Mouse (Mus musculus) MN1 (cell line): ENCODE data around the gene Hoxb6.

Source experiments
- DNase-seq: peaks from one replicate; pipeline ENCODE4 v3.0.0-alpha.2; 2016; ENCODE audit warnings: low spot score

Gene Hoxb6

DNA sequence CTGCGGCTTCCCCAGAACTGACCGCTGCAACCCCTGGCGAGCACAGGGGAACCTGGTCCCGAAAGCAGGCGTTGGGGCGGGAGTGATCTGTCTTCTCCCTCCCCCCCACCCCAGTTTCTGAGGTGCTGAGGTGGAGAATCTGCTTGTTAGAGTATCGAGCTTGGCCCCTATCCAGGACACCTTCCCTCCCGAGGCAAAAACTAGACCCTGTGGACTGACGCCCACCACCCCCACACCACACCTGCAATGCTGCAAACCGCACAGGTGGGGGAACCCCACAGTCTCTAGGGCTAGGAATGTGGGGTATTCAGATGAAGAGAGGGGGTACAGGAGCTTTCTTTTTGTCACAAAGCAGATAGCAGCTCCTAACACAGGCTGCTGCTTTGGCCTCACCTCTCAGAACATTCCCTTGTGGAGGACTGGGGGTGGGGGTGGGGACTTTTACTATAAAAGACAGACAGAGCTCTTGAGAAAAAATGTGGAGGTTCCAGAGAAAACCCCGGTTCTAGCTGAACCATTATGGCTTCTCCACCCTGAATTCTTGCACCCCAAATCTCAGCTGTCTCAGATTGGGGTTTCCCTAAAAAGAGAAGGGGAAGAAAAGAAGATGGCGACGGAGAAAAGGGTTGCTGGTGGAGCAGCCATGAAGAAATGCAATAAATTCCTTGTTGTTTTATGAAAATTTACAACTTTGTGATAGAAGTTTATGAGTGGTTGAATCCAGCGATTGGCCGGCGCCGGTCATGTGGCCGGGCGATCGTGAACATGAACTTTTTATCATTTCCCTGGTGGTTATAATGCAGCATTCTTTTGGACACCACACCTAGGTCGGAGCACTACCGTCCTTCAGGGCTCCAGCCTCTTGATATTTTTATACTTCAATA, at the start of gene Hoxb6:
Hoxb6 (plus strand) TSS at position 796 of the 884 bp plus-strand sequence.
- DNase-seq, result no peak

DNA sequence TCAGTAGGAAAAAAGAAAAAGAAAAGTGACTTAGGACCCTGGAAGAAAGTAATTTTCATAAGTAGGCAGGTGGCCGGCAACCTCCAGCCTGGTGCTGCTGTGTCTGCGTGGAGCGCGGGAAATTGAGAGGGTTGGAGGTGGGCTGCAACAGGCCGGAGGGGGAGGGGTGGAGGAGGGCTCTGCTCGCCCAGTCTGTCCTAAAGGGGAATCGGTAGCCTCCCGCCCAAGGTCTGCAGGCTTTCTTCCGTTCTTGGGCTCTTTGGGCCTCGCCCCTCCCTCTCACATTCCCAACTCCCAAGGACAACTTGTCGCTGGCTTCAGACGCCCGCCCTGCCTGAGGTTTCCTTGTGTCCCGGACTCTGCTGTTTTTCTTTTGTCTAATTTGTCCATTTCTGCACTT, 41.4 kb upstream of the Hoxb6 start:
- DNase-seq, result no peak

DNA sequence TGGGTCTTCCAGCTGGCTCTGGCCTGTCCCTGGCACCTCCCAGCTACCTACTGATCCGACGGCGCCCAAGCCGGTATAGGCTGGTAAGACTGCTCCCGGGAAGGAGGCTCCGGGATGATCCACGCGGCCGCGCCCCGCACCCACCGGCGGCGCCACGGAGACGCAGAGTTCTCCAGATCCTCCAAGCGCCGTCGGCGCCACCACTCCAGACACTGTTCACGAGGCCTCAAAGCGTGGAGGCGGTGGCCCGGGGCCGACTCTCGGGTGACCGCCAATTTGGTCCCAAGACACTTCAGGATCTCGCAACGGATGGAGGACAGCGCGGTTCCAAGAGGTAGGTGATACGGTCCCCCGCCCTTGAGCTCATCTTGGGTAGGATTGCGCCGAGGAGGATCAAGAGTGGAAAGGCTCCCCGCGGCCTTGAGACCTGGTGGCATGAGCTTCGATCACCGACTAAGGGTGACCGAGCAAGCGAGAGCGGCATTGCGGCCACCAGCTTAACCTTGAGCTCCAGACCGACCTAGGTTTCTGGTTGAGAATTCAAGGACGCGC, 40.7 kb upstream of the Hoxb6 start:
- DNase-seq, result no peak

DNA sequence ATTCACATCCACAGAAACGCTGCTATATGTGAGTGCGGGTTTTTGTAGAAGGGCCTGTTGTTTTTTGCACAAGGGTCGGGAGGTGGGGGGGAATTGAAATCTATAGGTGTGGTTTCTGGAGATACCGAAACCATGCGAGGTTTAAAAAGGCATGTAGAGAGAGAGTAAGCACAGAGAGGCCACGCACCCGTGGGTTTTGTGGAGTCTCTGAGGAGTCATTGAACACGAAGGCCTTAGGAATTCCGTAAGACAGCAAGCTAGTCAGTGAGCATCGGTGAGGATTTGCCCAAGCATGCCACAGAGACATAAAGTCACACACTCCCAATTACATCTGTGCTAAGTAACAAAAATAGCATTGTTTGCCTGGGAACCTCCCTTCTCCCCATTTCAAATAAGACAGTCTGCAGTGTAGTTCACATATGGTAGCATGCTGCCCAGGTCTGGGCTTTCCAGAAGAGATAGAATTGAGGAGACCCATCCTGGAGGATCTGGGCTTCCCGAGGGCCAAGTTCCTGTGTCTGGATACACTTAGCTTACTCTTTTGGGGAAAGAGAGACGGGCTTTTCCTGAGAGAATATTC, 39.6 kb upstream of the Hoxb6 start:
- no peak for DNase-seq

- no peak for DNase-seq
Measured at GRCm38 (mm10) chr11:96254221-96254620, 38.1 kb upstream of the Hoxb6 start.

DNA sequence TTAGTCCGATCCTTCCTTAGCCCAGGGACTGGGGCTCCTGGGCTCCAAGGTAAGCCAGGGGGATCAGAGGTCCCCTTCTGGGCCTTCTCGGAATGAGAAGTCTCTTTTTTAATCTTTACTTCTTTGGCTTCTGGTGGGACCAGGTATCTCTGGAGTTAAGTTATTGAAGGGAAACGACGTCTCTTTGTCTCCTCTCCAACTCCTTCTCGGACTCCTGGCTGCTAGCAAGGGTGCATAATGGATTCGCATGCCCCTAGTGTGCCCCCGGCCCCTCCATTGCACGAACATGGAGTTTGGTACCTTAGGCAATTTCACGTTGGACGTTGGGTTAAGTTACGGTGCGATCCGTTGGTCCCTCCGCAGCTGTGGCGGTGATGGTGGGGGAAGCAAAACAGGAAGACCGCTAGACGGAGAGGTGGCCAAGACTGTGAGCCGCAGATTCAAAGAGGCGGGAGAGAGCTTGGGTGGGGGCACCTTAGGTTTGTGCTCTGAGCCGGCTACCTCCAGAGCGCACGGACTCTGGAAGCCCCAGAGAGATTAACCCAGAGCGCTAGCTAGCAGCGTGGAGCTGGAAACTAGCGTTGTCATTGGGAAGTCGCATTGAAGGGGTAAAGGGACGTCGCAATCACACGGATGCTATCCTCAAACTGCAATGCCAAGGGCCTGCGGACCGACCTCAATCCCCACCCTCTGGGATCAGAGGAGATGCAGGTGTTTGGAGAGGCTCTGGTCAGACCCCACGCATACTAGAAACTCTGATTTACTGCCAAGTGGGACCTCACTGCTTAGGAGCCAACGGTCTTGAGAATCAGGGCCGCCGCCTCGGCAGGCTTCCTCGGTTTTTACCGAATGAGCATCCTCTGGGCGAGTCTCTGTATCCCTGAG, 36.9 kb upstream of the Hoxb6 start:
- no peak for DNase-seq

DNA sequence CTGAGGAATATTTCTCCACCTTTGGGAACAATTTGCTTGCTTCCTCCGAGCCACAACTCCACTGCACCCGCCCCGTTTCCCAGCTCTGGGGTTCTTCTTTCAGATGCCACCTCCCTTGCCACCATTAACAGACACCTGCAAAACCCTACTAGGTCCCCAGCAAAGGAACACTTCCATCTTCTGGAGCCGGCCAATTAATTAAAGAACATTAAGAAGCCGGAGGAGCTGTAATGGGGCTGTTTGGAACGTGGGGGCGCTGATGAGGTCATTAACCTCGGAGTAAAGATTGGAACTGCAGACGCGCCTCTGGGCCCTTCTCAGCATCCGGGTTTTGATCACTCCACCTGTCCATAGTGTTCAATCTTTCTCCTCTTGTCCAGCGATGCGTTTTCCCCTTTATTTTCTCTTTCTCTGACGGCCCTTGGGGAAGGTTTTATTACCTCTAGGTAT, 36.3 kb upstream of the Hoxb6 start:
- DNase-seq, result no peak

GRCm38 (mm10) chr11:96257141-96257540, 35.1 kb upstream of the Hoxb6 start:
- DNase-seq, result no peak

DNA sequence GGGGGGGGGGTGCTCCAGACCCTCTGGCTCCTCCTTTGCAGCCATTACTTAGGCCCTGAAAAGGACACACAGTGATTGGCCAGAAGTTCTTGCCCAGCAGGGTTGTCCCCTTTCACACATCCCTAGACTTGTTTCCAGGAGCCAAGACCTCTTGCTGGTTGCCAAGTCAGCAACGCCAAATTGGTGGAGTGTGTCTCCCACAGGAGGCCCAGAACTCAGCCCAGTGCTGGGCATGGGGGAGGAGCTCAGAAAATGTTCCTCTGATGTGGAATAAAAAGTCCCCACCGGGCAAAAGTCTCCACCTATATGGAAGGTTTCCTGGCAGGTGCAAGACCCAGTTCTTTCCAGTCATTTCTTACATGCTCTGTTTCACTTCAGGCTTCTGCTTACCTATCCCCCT, 33.2 kb upstream of the Hoxb6 start:
- DNase-seq, result no peak

GRCm38 (mm10) chr11:96259511-96259910, 32.8 kb upstream of the Hoxb6 start:
- DNase-seq, result no peak

- DNase-seq, result no peak
Measured at GRCm38 (mm10) chr11:96260310-96260970, 31.8 kb upstream of the Hoxb6 start.

DNA sequence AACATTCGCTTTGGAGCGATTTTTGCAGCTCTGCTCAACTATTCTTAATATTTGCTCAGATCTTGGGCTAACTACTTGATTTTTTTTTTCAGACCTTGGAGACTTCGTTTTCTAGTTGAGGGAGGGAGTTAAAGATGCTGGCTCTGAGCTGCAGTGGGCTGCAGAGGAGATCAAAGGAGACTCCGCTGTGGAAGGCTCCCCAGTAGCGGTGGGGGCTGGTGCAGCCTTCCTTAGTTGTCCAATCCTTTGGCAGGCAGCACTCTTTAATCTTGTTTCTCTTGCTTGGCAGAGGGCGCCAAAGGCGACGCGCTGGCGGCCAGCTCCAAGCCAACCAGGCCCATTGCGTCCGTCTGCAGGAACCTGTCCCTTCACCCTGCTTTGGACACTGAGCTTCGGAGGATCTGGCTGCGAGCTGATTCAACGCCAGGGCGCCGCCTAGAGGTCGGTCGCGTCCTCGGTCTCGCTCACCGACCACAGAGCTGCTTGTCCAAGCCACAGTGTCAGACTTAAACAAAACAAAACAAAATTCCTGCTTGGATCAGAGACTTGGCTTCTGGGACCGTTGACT, 30.9 kb upstream of the Hoxb6 start:
- no peak for DNase-seq

- no peak for DNase-seq
Measured at GRCm38 (mm10) chr11:96262262-96262830, 29.9 kb upstream of the Hoxb6 start.

DNA sequence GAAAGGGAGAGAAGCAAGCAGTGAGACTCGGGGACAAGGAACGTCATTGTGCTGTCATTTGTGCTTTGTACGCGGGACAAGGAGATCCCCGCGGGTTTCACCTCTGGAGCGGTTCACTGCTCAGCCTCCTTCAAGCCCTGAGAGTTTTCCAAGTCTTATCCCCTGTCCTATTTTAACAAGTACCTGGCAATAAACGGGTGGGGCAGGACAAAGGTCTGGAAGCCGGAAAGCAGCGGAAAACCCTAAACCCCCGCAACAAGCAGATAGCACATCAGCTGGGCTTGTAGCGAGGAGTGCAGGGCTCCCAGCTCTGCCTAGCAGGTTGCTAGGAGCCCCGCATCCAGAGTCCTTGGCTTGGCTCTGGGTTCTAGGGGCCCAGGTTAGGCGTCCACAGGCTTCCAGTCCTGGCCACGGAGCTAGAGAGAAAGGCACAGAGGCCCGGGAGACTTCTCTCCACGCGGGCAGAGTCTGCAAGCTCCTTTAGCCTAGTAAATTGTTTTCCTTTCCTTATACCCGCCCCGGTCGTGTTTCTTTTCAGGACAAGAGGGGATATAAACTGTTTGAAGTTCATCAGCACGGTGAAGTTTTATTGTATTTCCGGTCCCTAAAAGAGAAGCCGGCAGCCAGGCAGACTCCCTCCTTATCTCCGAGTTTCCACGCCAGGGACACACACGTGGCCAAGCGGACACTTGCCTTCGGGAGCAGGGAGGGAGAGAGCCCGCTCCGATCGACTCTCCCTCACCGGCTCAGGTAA, 28.5 kb upstream of the Hoxb6 start:
- no peak for DNase-seq

- DNase-seq, result no peak
Measured at GRCm38 (mm10) chr11:96264390-96265020, 27.8 kb upstream of the Hoxb6 start.

DNA sequence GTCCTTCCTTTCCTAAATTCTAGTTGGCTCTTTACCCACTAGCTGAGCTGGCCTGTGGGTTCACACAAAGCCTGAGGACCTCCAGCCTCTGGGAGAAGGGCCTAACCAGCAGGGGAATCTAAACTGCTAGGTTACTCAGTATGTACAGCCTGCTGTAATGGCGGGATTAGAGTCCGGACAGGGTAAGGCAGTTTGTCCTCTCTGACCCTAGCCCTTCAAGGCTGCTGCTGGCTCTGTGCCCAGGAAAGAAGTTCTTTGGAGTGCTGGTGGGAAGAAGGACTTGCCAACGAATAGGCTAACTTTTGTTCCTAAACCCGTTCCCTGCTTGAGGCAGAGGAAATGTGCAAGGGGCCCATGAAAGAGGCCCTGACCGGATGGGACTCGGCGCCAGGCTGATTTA, 26.3 kb upstream of the Hoxb6 start:
- DNase-seq, result no peak

- no peak for DNase-seq
Measured at GRCm38 (mm10) chr11:96267021-96267920, 25.0 kb upstream of the Hoxb6 start.

- no peak for DNase-seq
Measured at GRCm38 (mm10) chr11:96268031-96268745, 24.1 kb upstream of the Hoxb6 start.
